Mouse (Mus musculus) lung, postnatal 0 days (tissue): ENCODE results near the gene Ddx24. TPM values are rescaled to one million over a fixed set of nuclear protein-coding genes. Genes with fewer than 3 reads are reported as not detected.

Source experiments
- ATAC-seq: fragments of 200-750 bp; cut with Nextera tagmentation; 2 replicates; pipeline ENCODE4 v1.8.0; 2017; ENCODE audit warnings: moderate library complexity
- DNase-seq: peaks from one replicate; pipeline ENCODE4 v3.0.0-alpha.2; 2016; ENCODE audit warnings: low spot score
- H3K27ac ChIP-seq: fragments of 300-500 bp; sonication (generic); 2 replicates; pipeline ENCODE4 v1.5.1; 2014; ENCODE audit warnings: antibody characterized with exemption, mild to moderate bottlenecking, low read length, mixed read lengths
- H3K27me3 ChIP-seq: fragments of 300-500 bp; sonication (generic); replicated peaks from 2 replicates; pipeline ENCODE4 v1.6.1; 2014; ENCODE audit warnings: low read length, mixed read lengths; ENCODE audit not compliant: insufficient read depth
- H3K36me3 ChIP-seq: fragments of 300-500 bp; sonication (generic); 2 replicates; pipeline ENCODE4 v1.6.1; 2014; ENCODE audit warnings: low read length, mixed read lengths; ENCODE audit not compliant: insufficient read depth
- H3K4me1 ChIP-seq: fragments of 300-500 bp; sonication (generic); 2 replicates; pipeline ENCODE4 v1.6.1; 2014; ENCODE audit warnings: antibody characterized with exemption, low read depth, low read length, mixed read lengths; ENCODE audit not compliant: insufficient read depth
- H3K4me2 ChIP-seq: fragments of 300-500 bp; sonication (generic); replicated peaks from 2 replicates; pipeline ENCODE4 v1.6.1; 2014; ENCODE audit warnings: low read depth, mild to moderate bottlenecking, low read length, moderate library complexity, mixed read lengths
- H3K4me3 ChIP-seq: fragments of 300-500 bp; sonication (generic); 2 replicates; pipeline ENCODE4 v1.5.1; 2014; ENCODE audit warnings: low read depth, low read length
- H3K9ac ChIP-seq: fragments of 300-500 bp; sonication (generic); replicated peaks from 2 replicates; pipeline ENCODE4 v1.6.1; 2014; ENCODE audit warnings: low read depth, mild to moderate bottlenecking
- H3K9me3 ChIP-seq: fragments of 300-500 bp; sonication (generic); 2 replicates; pipeline ENCODE4 v1.6.1; 2016; ENCODE audit warnings: low read length, mixed read lengths
- CTCF ChIP-seq: IDR thresholded peaks from 2 replicates; pipeline ENCODE4 v1.5.1; 2016; ENCODE audit warnings: antibody characterized with exemption, mild to moderate bottlenecking
- EP300 ChIP-seq: IDR thresholded peaks from 2 replicates; pipeline ENCODE4 v1.6.1; 2016; ENCODE audit warnings: antibody characterized with exemption, mild to moderate bottlenecking, control low read depth
- WGBS: fragments of 180-500 bp; shearing (Covaris S2); extraction: QIAGEN DNeasy Blood & Tissue Kit; methylation state at CpG from one replicate; pipeline ENCODE4 v1.1.7; 2014; 5-methylcytosine and 5-hydroxymethylcytosine counted together
- polyA plus RNA-seq: library from polyadenylated mRNA; unstranded; fragments of >200 nt; fragmentation: Nextera tagmentation; extraction: Ambion mirVana; gene quantifications from 2 replicates; pipeline ENCODE4 v1.2.1, GENCODE M21; 2015

Ddx24 gene
- polyA plus RNA-seq, 1 experiment from 2014 or later = 87.2 TPM

DNA sequence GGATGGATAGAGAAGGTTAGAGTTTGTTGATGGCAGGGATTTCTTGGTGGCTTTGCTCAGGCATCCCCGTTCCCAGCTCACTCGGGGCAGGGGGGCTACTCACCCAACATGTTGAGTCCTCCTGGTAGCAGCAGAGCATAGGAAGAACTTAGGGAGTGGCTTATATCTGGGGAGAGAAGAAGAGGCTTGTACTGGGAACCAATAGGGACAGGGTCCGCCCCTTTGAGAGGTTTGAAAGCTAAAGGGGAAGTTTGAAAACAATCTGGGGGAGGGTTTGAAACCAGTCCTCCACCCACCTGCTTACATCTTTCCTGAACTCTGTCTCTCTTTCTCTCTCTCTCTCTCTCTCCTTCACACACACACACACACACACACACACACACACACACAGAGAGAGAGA, 17.9 kb upstream of the Ddx24 start, which contains the start of gene Ifi27l2a:
Gene Ifi27l2a (minus strand): TSS at position 157 of the 400 bp plus-strand sequence.
- no peak within 1 kb of the TSS for H3K9ac ChIP-seq
- H3K4me2 ChIP-seq = 0 out of 2 replicates have a peak within 1 kb of the TSS, but pooled peaks have one; percentile 6
- H3K4me3 ChIP-seq = no peak within 1 kb of the TSS
- 54% methylated on average over 3 of the region's 3 CpGs for WGBS
- TF ChIP-seq CTCF = no peak
- TF ChIP-seq EP300 = no peak
- no peaks in the 10 kb centered on the region for H3K27me3 ChIP-seq
- H3K27ac ChIP-seq = no peak within 1 kb of the TSS
- H3K9me3 ChIP-seq = no peaks in the 10 kb centered on the region
- no peak; the same call in 1 of the 2 replicates for ATAC-seq
- no peaks in the 10 kb centered on the region for H3K4me1 ChIP-seq
- H3K36me3 ChIP-seq = no peaks in the 10 kb centered on the region
- DNase-seq = peak; percentile 30

DNA sequence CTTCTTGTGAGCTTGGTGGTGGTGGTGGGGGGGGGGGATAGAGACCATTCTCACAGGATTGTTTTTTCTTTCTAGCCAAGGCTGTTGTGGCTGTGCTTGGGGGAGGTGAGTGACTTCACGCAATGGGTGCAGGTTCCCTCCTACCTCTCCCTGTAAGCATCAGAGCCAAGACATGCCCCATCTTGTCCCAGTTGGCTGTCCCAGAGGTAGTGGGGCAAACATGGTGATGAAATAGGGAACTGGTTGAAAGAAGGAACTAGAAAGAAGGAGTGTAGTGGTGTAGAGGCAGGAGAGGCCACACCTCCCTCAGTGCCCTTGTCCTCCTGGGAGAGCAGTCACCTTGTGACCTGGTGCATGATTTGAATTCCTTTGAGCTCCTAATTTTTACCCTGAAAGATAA, 12.0 kb upstream of the Ddx24 start:
- Histone ChIP-seq H3K4me2 (no peak overlapping the region), H3K27ac (no peak overlapping the region), H3K4me1 (peaks cover 7% of the 10 kb centered on the region; the same call in 1 of the 2 replicates), H3K9me3 (no peaks in the 10 kb centered on the region), H3K4me3 (no peak overlapping the region), H3K27me3 (no peaks in the 10 kb centered on the region), H3K36me3 (no peaks in the 10 kb centered on the region), H3K9ac (no peak overlapping the region)
- 83% methylated on average over 1 of the region's 1 CpGs for WGBS
- ATAC-seq (no peak), DNase-seq (no peak)
- no peak for TF ChIP-seq CTCF
- no peak for TF ChIP-seq EP300

DNA sequence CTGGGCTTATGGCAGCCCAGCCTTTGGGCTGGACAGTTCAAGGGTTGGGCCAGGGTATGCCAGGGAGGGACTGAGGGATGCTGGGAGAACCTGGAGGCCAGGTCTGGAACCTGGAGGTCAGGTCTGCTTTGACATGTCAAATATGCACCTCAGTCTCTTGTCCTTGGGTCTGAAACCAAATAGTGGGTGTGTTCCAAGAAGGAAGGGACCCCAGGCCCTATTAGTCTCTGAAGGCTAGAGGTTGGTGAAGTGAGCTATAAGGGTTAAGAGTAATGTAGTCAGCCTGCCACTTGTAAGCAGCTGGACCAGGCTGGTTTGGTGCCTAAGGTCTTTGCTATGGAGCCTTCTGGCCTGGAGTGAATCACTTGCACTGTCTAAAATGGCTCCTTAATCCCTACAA, 9.2 kb upstream of the Ddx24 start:
- Histone ChIP-seq H3K4me1 (peaks cover 7% of the 10 kb centered on the region; the same call in 1 of the 2 replicates), H3K4me2 (peak overlapping the region; percentile 46), H3K9me3 (no peaks in the 10 kb centered on the region), H3K27ac (peak overlapping the region; percentile 83), H3K36me3 (no peaks in the 10 kb centered on the region), H3K27me3 (no peaks in the 10 kb centered on the region), H3K9ac (no peak overlapping the region), H3K4me3 (no peak overlapping the region)
- DNase-seq = no peak
- no peak for ATAC-seq
- TF ChIP-seq EP300 = no peak
- TF ChIP-seq CTCF = no peak

DNA sequence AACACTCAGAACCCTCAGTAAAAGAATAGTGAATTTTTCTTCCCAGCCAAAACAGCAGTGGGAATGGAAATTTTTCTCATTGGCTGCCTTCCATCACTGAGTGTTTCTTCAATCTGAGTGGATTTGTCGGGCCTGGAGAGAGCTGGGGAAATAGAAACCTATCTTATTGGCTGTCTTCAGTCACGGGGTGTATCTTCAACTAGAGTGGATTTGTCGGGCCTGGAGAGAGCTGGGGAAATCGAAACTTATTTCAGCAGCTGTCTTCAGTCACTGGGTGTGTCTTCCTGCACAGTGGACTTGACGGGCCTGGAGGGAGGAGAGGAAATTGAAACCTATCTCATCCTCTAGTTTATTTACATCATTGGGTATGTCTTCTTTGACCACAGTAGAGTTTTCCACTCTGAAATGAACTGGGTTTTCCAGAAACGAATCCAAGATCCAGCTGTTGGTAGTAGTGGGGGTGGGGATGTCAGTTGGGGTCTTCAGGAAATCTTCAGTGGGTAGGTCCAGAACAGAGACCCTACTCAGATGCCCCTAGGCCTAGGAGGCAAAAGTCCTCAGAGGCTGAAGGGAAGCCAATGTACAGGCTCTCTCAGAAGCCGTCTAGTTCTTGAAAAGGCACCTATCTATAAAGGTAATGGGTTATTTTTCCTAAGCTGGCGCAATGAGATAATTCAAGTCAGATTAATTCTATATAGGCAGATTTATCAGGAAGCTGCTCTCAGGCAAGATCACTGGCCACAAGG, 8.5 kb upstream of the Ddx24 start, which contains the start of gene Ifi27:
Gene Ifi27 (plus strand): TSS at position 226 of the 746 bp plus-strand sequence.
- Histone ChIP-seq H3K4me1 (peaks cover 7% of the 10 kb centered on the region; the same call in 1 of the 2 replicates), H3K4me2 (peak within 1 kb of the TSS; percentile 46), H3K9me3 (no peaks in the 10 kb centered on the region), H3K27ac (peak within 1 kb of the TSS; percentile 83), H3K27me3 (no peaks in the 10 kb centered on the region), H3K4me3 (peak within 1 kb of the TSS; percentile 16; the same call in 1 of the 2 replicates), H3K9ac (0 out of 2 replicates have a peak within 1 kb of the TSS, but pooled peaks have one; percentile 3), H3K36me3 (no peaks in the 10 kb centered on the region)
- ATAC-seq (peak; percentile 99), DNase-seq (peak; percentile 97)
- WGBS = 34% methylated on average over 8 of the region's 8 CpGs
- TF ChIP-seq EP300 = peak; percentile 49
- TF ChIP-seq CTCF = no peak

DNA sequence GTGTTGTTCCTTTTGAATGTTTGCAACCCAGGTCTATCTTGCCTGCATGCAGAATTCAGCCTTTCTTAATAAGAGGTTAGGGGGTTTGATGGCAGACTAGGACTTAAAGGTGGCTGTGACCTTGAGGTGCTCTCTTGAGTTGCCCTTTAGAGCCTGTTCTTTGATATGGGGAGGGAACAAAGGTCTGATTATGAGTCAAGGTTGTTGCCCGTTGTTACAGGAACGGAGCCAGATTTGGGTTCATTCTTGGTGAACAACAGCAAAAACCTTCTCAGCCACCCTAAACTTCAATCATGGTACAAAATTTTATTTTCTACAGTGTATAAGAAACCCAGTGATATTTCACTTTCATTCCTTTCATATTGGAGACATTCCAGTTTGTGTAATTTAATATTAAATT, 7.8 kb upstream of the Ddx24 start:
- H3K4me2 ChIP-seq = no peak overlapping the region
- no peaks in the 10 kb centered on the region for H3K36me3 ChIP-seq
- 76% methylated on average over 2 of the region's 2 CpGs for WGBS
- no peak overlapping the region for H3K4me3 ChIP-seq
- H3K27ac ChIP-seq = peak overlapping the region; percentile 67
- peaks cover 7% of the 10 kb centered on the region; the same call in 1 of the 2 replicates for H3K4me1 ChIP-seq
- no peak for ATAC-seq
- no peaks in the 10 kb centered on the region for H3K27me3 ChIP-seq
- H3K9me3 ChIP-seq = no peaks in the 10 kb centered on the region
- no peak overlapping the region for H3K9ac ChIP-seq
- DNase-seq = no peak
- TF ChIP-seq EP300 = no peak
- no peak for TF ChIP-seq CTCF

DNA sequence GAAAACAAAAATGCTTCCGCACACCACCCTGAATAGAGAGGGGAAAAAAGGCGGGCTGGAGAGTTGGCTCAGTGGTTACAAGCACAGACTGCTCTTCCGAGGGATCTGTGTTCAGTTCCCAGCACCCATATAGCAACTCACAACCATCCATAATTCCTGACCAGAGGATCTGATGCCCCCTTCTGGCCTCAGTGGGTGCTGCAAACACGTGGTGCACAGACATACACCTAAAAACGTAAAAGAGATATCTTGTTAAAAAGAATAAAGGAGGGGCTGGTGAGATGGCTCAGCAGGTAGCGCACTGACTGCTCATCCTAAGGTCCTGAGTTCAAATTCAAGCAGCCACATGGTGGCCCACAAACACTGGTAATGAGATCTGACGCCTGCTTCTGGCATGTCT, 1.1 kb upstream of the Ddx24 start:
- no peak for DNase-seq
- Histone ChIP-seq H3K9me3 (no peaks in the 10 kb centered on the region), H3K4me3 (no peak overlapping the region), H3K4me2 (no peak overlapping the region), H3K27ac (no peak overlapping the region), H3K27me3 (no peaks in the 10 kb centered on the region), H3K36me3 (no peaks in the 10 kb centered on the region; the same call in 1 of the 2 replicates), H3K9ac (no peak overlapping the region), H3K4me1 (peaks cover 16% of the 10 kb centered on the region; the same call in 1 of the 2 replicates)
- 92% methylated on average over 7 of the region's 7 CpGs for WGBS
- peak; percentile 35; the same call in 1 of the 2 replicates for TF ChIP-seq CTCF
- no peak for TF ChIP-seq EP300
- no peak for ATAC-seq
